Mouse (Mus musculus) lung, embryonic 15.5 days (tissue): ENCODE measurements at regions not wholly inside any gene's neighbourhood (a gene's known extent, or its start where the extent isn't known, plus 50 kb on each side); places are given as distances from the start of the nearest gene placed in this dataset.

ENCODE experiments used
- ATAC-seq: fragments of 200-750 bp; cut with Nextera tagmentation; 2 replicates; pipeline ENCODE4 v1.8.0; 2017; ENCODE audit warnings: moderate number of reproducible peaks, borderline replicate concordance; ENCODE audit not compliant: low FRiP score, low TSS enrichment; ENCODE audit errors: extremely low read depth
- H3K27ac ChIP-seq: fragments of 300-500 bp; sonication (generic); 2 replicates; pipeline ENCODE4 v1.5.1; 2015; ENCODE audit warnings: moderate library complexity, mild to moderate bottlenecking, inconsistent platforms
- H3K27me3 ChIP-seq: fragments of 300-500 bp; sonication (generic); 2 replicates; pipeline ENCODE4 v1.6.1; 2015; ENCODE audit warnings: inconsistent platforms
- H3K36me3 ChIP-seq: fragments of 300-500 bp; sonication (generic); 2 replicates; pipeline ENCODE4 v1.6.1; 2015; ENCODE audit warnings: inconsistent platforms
- H3K4me1 ChIP-seq: fragments of 300-500 bp; sonication (generic); 2 replicates; pipeline ENCODE4 v1.6.1; 2015; ENCODE audit warnings: inconsistent platforms
- H3K4me2 ChIP-seq: fragments of 300-500 bp; sonication (generic); 2 replicates; pipeline ENCODE4 v1.6.1; 2015; ENCODE audit warnings: inconsistent platforms, mild to moderate bottlenecking, moderate library complexity
- H3K4me3 ChIP-seq: fragments of 300-500 bp; sonication (generic); 2 replicates; pipeline ENCODE4 v1.5.1; 2015; ENCODE audit warnings: mild to moderate bottlenecking, inconsistent platforms
- H3K9ac ChIP-seq: fragments of 300-500 bp; sonication (generic); 2 replicates; pipeline ENCODE4 v1.6.1; 2015; ENCODE audit warnings: inconsistent platforms
- H3K9me3 ChIP-seq: fragments of 300-500 bp; sonication (generic); 2 replicates; pipeline ENCODE4 v1.6.1; 2016; ENCODE audit warnings: inconsistent platforms
- WGBS: fragments of 180-500 bp; shearing (Covaris S2); methylation state at CpG from one replicate; pipeline ENCODE4 v1.1.7; 2015; 5-methylcytosine and 5-hydroxymethylcytosine counted together

- H3K4me1 ChIP-seq: no peaks in the 10 kb centered on the region
Measured at GRCm38 (mm10) chr4:56325156-56325555, 414.7 kb upstream of the Gm26657 start.

GRCm38 (mm10) chr4:56319134-56319533 is 420.7 kb upstream of the Gm26657 start:
- H3K9me3 ChIP-seq: no peaks in the 10 kb centered on the region
- H3K36me3 ChIP-seq: no peaks in the 10 kb centered on the region
- H3K9ac ChIP-seq: no peak overlapping the region
- H3K4me1 ChIP-seq: no peaks in the 10 kb centered on the region
- WGBS: 75% methylated on average over 4 of the region's 4 CpGs
- H3K4me2 ChIP-seq: no peak overlapping the region
- no peak for ATAC-seq
- no peak overlapping the region for H3K27ac ChIP-seq
- H3K27me3 ChIP-seq: no peaks in the 10 kb centered on the region
- no peak overlapping the region for H3K4me3 ChIP-seq

More at GRCm38 (mm10) chr4:56325156-56325555, 414.7 kb upstream of the Gm26657 start:
- no peak overlapping the region for H3K27ac ChIP-seq
- H3K9me3 ChIP-seq: no peaks in the 10 kb centered on the region
- ATAC-seq: no peak
- H3K9ac ChIP-seq: no peak overlapping the region
- no peak overlapping the region for H3K4me2 ChIP-seq
- H3K4me3 ChIP-seq: no peak overlapping the region
- WGBS: 75% methylated on average over 5 of the region's 5 CpGs
- H3K36me3 ChIP-seq: no peaks in the 10 kb centered on the region
- H3K27me3 ChIP-seq: no peaks in the 10 kb centered on the region

GRCm38 (mm10) chr4:56305664-56306330 is 434.1 kb upstream of the Gm26657 start:
- H3K9ac ChIP-seq: no peak overlapping the region
- no peak overlapping the region for H3K27ac ChIP-seq
- 0 out of 2 replicates have a peak, but pooled peaks cover 4% of the 10 kb centered on the region for H3K4me1 ChIP-seq
- no peaks in the 10 kb centered on the region for H3K9me3 ChIP-seq
- WGBS: 44% methylated on average over 6 of the region's 6 CpGs
- H3K4me3 ChIP-seq: no peak overlapping the region
- no peak overlapping the region for H3K4me2 ChIP-seq
- no peaks in the 10 kb centered on the region for H3K27me3 ChIP-seq
- H3K36me3 ChIP-seq: no peaks in the 10 kb centered on the region
- ATAC-seq: no peak

- no peak for ATAC-seq
- Histone ChIP-seq H3K4me2 (no peak overlapping the region), H3K9ac (no peak overlapping the region), H3K4me3 (no peak overlapping the region), H3K27me3 (no peaks in the 10 kb centered on the region), H3K4me1 (0 out of 2 replicates have a peak, but pooled peaks cover 4% of the 10 kb centered on the region), H3K36me3 (no peaks in the 10 kb centered on the region), H3K9me3 (no peaks in the 10 kb centered on the region), H3K27ac (no peak overlapping the region)
- 26% methylated on average over 2 of the region's 2 CpGs for WGBS
Measured at GRCm38 (mm10) chr4:56304275-56304674, 435.6 kb upstream of the Gm26657 start.

- Histone ChIP-seq H3K27ac (no peak overlapping the region), H3K9me3 (no peaks in the 10 kb centered on the region), H3K9ac (no peak overlapping the region), H3K27me3 (no peaks in the 10 kb centered on the region), H3K36me3 (no peaks in the 10 kb centered on the region), H3K4me3 (no peak overlapping the region), H3K4me1 (no peaks in the 10 kb centered on the region), H3K4me2 (no peak overlapping the region)
- no peak for ATAC-seq
- WGBS: 65% methylated on average over 2 of the region's 2 CpGs
Measured at GRCm38 (mm10) chr4:56287980-56288379, 451.9 kb upstream of the Gm26657 start.

GRCm38 (mm10) chr4:56284490-56284889 is 455.4 kb upstream of the Gm26657 start:
- H3K36me3 ChIP-seq: no peaks in the 10 kb centered on the region
- WGBS: 39% methylated on average over 2 of the region's 2 CpGs
- no peaks in the 10 kb centered on the region for H3K27me3 ChIP-seq
- H3K9me3 ChIP-seq: no peaks in the 10 kb centered on the region
- no peaks in the 10 kb centered on the region for H3K4me1 ChIP-seq
- no peak; the same call in 1 of the 2 replicates for ATAC-seq
- H3K9ac ChIP-seq: no peak overlapping the region
- H3K4me2 ChIP-seq: no peak overlapping the region
- H3K4me3 ChIP-seq: no peak overlapping the region
- H3K27ac ChIP-seq: no peak overlapping the region

GRCm38 (mm10) chr4:56275836-56276235 is 464.0 kb upstream of the Gm26657 start:
- Histone ChIP-seq H3K9ac (no peak overlapping the region), H3K4me2 (no peak overlapping the region), H3K4me3 (no peak overlapping the region), H3K27me3 (no peaks in the 10 kb centered on the region), H3K9me3 (no peaks in the 10 kb centered on the region), H3K36me3 (no peaks in the 10 kb centered on the region), H3K27ac (no peak overlapping the region), H3K4me1 (no peaks in the 10 kb centered on the region)
- 83% methylated on average over 3 of the region's 3 CpGs for WGBS
- no peak for ATAC-seq

- H3K4me3 ChIP-seq: no peak overlapping the region
- no peaks in the 10 kb centered on the region for H3K9me3 ChIP-seq
- no peak overlapping the region for H3K9ac ChIP-seq
- no peaks in the 10 kb centered on the region for H3K4me1 ChIP-seq
- no peak for ATAC-seq
- H3K27ac ChIP-seq: no peak overlapping the region
- H3K4me2 ChIP-seq: no peak overlapping the region
- 86% methylated on average over 4 of the region's 4 CpGs for WGBS
- H3K36me3 ChIP-seq: no peaks in the 10 kb centered on the region
- H3K27me3 ChIP-seq: no peaks in the 10 kb centered on the region
Measured at GRCm38 (mm10) chr4:56271390-56271789, 468.5 kb upstream of the Gm26657 start.

GRCm38 (mm10) chr4:56264626-56265025 is 475.2 kb upstream of the Gm26657 start:
- no peak for ATAC-seq
- Histone ChIP-seq H3K4me2 (no peak overlapping the region), H3K4me3 (no peak overlapping the region), H3K27ac (no peak overlapping the region), H3K9ac (no peak overlapping the region), H3K36me3 (no peaks in the 10 kb centered on the region), H3K27me3 (no peaks in the 10 kb centered on the region), H3K4me1 (no peaks in the 10 kb centered on the region), H3K9me3 (no peaks in the 10 kb centered on the region)
- 64% methylated on average over 4 of the region's 4 CpGs for WGBS

GRCm38 (mm10) chr4:56263822-56264221 is 476.0 kb upstream of the Gm26657 start:
- Histone ChIP-seq H3K36me3 (no peaks in the 10 kb centered on the region), H3K4me1 (no peaks in the 10 kb centered on the region), H3K4me2 (no peak overlapping the region), H3K27me3 (no peaks in the 10 kb centered on the region), H3K27ac (no peak overlapping the region), H3K4me3 (no peak overlapping the region), H3K9ac (no peak overlapping the region), H3K9me3 (no peaks in the 10 kb centered on the region)
- no peak for ATAC-seq

GRCm38 (mm10) chr4:56262589-56262988 is 477.3 kb upstream of the Gm26657 start:
- Histone ChIP-seq H3K9me3 (no peaks in the 10 kb centered on the region), H3K27ac (no peak overlapping the region), H3K4me1 (no peaks in the 10 kb centered on the region), H3K36me3 (no peaks in the 10 kb centered on the region), H3K4me2 (no peak overlapping the region), H3K9ac (no peak overlapping the region), H3K27me3 (no peaks in the 10 kb centered on the region), H3K4me3 (no peak overlapping the region)
- WGBS: 58% methylated on average over 1 of the region's 1 CpGs
- ATAC-seq: no peak

GRCm38 (mm10) chr4:56261992-56262391 is 477.9 kb upstream of the Gm26657 start:
- 72% methylated on average over 5 of the region's 5 CpGs for WGBS

GRCm38 (mm10) chr4:56252375-56252774 is 487.5 kb upstream of the Gm26657 start:
- no peak overlapping the region for H3K9ac ChIP-seq
- no peaks in the 10 kb centered on the region for H3K4me1 ChIP-seq
- no peak overlapping the region for H3K27ac ChIP-seq
- H3K36me3 ChIP-seq: no peaks in the 10 kb centered on the region
- no peak for ATAC-seq
- WGBS: 5% methylated on average over 1 of the region's 1 CpGs
- no peak overlapping the region for H3K4me3 ChIP-seq
- no peak overlapping the region for H3K4me2 ChIP-seq
- H3K27me3 ChIP-seq: no peaks in the 10 kb centered on the region
- no peaks in the 10 kb centered on the region for H3K9me3 ChIP-seq

More at GRCm38 (mm10) chr4:56261992-56262391, 477.9 kb upstream of the Gm26657 start:
- Histone ChIP-seq H3K4me1 (no peaks in the 10 kb centered on the region), H3K9ac (no peak overlapping the region), H3K9me3 (no peaks in the 10 kb centered on the region), H3K27ac (no peak overlapping the region), H3K36me3 (no peaks in the 10 kb centered on the region), H3K27me3 (no peaks in the 10 kb centered on the region), H3K4me2 (no peak overlapping the region), H3K4me3 (no peak overlapping the region)
- no peak for ATAC-seq
